Mouse (Mus musculus): ENCODE data around the gene Ufl1. TPM values are rescaled to one million over a fixed set of nuclear protein-coding genes. Genes with fewer than 3 reads are reported as not detected.
"Not testable (repeated sequence)": the region's sequence is repeated elsewhere in the genome, so short reads cannot be mapped to it uniquely, and the experiment has no call there.

Ufl1 gene
- polyA plus RNA-seq, 1 experiment: 24.2 TPM

DNA sequence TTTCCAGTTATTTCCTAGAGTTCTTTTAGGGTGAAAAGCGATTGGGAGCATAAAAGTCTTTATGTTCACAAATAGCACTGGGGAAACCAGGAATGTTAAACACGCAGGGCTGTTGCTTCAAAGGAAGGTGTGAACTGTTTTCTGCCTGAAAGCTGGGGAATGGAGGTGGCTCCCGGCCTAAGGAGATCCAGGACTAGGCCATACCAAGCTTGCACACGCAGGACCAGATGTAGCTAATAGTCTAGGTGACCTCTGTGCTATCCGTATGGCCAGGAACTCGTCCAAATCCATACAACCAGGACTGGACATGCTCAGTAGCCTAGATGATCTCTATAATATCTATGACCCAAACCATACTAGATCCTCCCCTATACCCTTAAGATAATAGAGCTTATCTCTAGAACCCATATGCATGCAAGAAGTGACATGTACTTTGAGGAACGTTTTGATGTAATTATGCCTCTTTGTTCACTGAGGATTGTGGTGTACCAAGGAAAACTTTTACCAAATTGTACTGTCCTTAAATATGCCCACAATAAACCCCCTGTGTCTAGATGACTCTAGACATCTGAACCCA, 23.7 kb downstream of the Ufl1 start:
- no peak for TF ChIP-seq POLR2A (IDR thresholded peaks at IDR 0.05; ENCODE audit: borderline replicate concordance, low read depth, low read length)
- no peak for TF ChIP-seq CTCF (IDR thresholded peaks at IDR 0.05; ENCODE audit: low read depth, low read length)
- H3K4me1 ChIP-seq (ENCODE audit: control insufficient read depth, insufficient read depth, low read length): no peaks in the 10 kb centered on the region
- no peak overlapping the region for H3K27ac ChIP-seq (ENCODE audit: insufficient read depth, low read depth, low read length)
- no peak overlapping the region for H3K4me3 ChIP-seq (ENCODE audit: insufficient read depth, low read length)

DNA sequence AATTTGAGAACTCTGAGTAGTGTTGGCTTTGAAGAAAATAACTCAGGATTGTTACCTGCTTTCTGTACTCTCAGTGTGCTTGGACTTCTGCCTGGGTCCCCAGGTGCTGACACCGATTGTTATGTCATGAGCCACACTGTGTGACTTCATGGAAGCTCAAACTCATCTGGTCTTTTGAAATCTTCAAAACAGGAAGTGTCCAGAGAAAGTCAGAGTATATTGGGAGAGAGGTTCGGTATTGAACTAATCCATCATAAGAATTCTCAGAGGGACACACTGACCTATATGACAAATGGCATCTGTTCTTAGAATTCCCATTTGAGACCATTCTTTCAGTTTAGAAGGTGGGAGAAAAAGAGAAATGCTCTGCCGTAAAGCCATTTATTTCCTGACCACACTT, 38.8 kb downstream of the Ufl1 start, which contains the start of gene Fhl5:
Gene Fhl5 (minus strand): TSS at position 101 of the 400 bp plus-strand sequence.
- Histone ChIP-seq H3K4me3 (ENCODE audit: insufficient read depth, low read length) (no peak within 1 kb of the TSS), H3K27ac (ENCODE audit: insufficient read depth, low read depth, low read length) (no peak within 1 kb of the TSS), H3K4me1 (ENCODE audit: control insufficient read depth, insufficient read depth, low read length) (no peaks in the 10 kb centered on the region)
- TF ChIP-seq POLR2A (IDR thresholded peaks at IDR 0.05; ENCODE audit: borderline replicate concordance, low read depth, low read length) (no peak), CTCF (IDR thresholded peaks at IDR 0.05; ENCODE audit: low read depth, low read length) (no peak)

DNA sequence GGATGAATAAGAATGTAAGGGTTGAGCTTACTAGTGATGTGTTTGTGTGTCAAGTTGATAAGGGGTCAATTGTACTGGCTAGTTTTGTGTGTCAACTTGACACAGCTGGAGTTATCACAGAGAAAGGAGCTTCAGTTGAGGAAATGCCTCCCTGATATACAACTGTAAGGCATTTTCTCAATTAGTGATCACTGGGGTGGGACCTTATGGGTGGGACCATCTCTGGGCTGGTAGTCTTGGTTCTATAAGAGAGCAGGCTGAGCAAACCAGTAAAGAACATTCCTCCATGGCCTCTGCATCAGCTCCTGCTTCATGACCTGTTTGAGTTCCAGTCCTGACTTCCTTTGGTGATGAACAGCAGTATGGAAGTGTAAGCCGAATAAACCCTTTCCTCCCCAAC, 46.0 kb downstream of the Ufl1 start:
- not testable (repeated sequence) for H3K4me3 ChIP-seq (ENCODE audit: insufficient read depth, low read length); H3K4me1 ChIP-seq (ENCODE audit: control insufficient read depth, insufficient read depth, low read length); H3K27ac ChIP-seq (ENCODE audit: insufficient read depth, low read depth, low read length)

DNA sequence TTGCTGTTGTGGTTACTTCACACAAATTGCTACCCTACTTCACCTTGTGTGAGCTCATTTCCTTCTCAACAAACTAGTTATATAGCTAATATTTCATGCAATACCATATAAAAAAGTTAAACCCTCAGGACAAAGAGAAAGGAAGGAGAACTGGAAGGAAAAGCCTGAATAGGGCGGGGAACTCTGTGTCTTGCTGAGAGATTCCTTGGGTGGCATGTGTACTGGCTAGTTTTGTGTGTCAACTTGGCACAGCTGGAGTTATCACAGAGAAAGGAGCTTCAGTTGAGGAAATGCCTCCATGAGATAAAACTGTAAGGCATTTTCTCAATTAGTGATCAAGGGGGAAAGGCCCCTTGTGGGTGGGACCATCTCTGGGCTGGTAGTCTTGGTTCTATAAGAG, 47.9 kb downstream of the Ufl1 start:
- not testable (repeated sequence) for H3K27ac ChIP-seq (ENCODE audit: insufficient read depth, low read depth, low read length); H3K4me1 ChIP-seq (ENCODE audit: control insufficient read depth, insufficient read depth, low read length); H3K4me3 ChIP-seq (ENCODE audit: insufficient read depth, low read length)

DNA sequence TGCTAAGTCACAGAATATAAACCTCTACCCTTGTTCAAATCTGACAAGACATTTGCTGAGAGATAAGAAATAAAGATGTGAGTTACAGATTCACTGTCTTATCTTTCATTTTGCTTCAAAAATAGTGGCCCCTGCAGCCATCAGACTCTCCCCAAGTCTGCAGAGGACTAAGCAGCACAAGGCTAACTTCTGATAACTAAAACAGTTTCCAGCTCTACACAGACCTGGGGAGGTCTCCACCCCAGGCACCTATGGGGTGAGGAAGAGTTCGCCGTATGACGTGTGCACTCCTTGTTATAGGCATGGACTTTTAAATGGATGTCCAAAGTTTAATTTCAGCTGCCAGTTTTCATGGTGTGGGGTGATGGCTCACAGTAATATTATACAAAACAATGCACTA, 49.1 kb downstream of the Ufl1 start:
- Histone ChIP-seq H3K4me3 (ENCODE audit: insufficient read depth, low read length) (no peak overlapping the region), H3K27ac (ENCODE audit: insufficient read depth, low read depth, low read length) (no peak overlapping the region), H3K4me1 (ENCODE audit: control insufficient read depth, insufficient read depth, low read length) (no peaks in the 10 kb centered on the region)
- TF ChIP-seq POLR2A (IDR thresholded peaks at IDR 0.05; ENCODE audit: borderline replicate concordance, low read depth, low read length) (no peak), CTCF (IDR thresholded peaks at IDR 0.05; ENCODE audit: low read depth, low read length) (no peak)

DNA sequence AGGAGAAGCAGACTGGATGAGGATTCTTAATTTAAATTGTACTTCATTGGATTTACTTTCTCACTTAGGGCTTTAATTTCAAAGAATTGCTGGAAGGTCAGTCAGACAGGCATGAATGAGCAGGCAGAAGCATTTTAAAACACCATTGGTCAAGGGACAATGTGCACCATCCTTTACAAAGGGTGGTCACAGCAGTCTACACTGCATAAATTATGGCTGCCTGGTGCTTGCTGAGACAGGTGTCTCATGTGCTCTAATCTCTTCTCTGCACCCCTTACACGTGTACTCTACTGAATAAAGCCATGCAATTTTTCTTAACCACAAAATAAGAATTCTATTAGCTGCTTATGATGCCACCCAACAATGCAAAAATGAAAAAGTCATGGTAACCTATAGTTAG, 54.1 kb downstream of the Ufl1 start:
- Histone ChIP-seq H3K4me1 (ENCODE audit: control insufficient read depth, insufficient read depth, low read length) (no peaks in the 10 kb centered on the region), H3K27ac (ENCODE audit: insufficient read depth, low read depth, low read length) (no peak overlapping the region), H3K4me3 (ENCODE audit: insufficient read depth, low read length) (no peak overlapping the region)
- no peak for TF ChIP-seq CTCF (IDR thresholded peaks at IDR 0.05; ENCODE audit: low read depth, low read length)
- no peak for TF ChIP-seq POLR2A (IDR thresholded peaks at IDR 0.05; ENCODE audit: borderline replicate concordance, low read depth, low read length)

DNA sequence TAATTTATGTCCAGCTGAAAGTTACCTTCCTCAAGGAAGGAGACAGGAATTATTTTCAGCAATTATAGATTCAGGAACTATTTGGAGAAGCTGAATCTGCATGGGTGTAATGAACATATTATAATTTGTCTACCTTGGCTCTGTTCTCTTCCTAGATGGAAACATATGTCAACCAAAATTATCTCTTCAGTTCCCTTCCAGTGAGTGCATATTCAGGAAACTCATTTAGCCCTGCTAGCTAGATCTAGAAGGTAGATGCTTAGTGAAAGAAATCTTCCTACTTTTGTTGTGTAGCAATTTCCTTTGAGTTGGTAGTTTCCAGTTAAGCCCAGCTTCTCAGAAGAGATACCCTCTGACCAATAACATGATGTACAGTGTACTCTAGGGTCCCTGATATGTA, 59.7 kb downstream of the Ufl1 start:
- Histone ChIP-seq H3K4me3 (ENCODE audit: insufficient read depth, low read length) (no peak overlapping the region), H3K4me1 (ENCODE audit: control insufficient read depth, insufficient read depth, low read length) (no peaks in the 10 kb centered on the region), H3K27ac (ENCODE audit: insufficient read depth, low read depth, low read length) (no peak overlapping the region)
- no peak for TF ChIP-seq POLR2A (IDR thresholded peaks at IDR 0.05; ENCODE audit: borderline replicate concordance, low read depth, low read length)
- no peak for TF ChIP-seq CTCF (IDR thresholded peaks at IDR 0.05; ENCODE audit: low read depth, low read length)

DNA sequence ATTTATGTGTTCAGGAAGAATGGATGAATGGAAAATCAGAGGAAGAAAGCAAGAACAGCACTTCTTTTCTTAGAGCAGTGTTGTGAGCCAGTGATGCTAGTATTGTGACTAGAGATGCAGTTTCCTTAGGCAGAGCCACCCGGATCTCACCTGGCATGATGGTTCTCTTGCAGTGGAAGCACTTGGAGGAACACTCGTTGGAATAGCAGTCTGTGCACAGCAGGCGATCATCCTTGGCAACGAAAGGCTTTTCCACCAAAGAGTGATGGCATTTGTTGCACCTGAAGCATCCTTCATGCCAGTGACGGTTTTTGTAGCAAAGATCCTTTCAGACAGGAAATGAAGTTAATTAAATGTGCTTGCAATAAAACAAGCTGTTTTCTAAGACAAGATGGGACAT, 68.2 kb downstream of the Ufl1 start:
- TF ChIP-seq POLR2A (IDR thresholded peaks at IDR 0.05; ENCODE audit: borderline replicate concordance, low read depth, low read length) (no peak), CTCF (IDR thresholded peaks at IDR 0.05; ENCODE audit: low read depth, low read length) (no peak)
- Histone ChIP-seq H3K4me1 (ENCODE audit: control insufficient read depth, insufficient read depth, low read length) (no peaks in the 10 kb centered on the region), H3K4me3 (ENCODE audit: insufficient read depth, low read length) (no peak overlapping the region), H3K27ac (ENCODE audit: insufficient read depth, low read depth, low read length) (no peak overlapping the region)

DNA sequence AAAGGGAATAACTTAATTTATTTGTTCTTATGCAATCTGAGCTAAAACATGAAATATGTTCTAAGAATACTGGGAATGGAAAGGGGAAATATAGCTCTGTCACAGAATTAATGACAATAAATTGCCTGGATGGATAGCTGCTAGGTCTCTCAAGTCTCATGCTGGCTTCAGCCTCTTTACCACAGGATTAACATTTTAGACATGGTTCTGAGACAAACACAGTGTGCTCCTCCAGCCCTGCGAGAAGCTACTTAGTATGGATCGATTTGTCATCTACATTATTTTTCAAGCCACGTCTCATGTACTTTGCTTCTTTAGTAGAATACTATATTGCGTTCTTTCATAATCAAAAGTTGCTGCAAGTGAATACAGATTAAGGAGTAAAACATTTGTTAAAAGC, 75.5 kb downstream of the Ufl1 start:
- H3K27ac ChIP-seq (ENCODE audit: insufficient read depth, low read depth, low read length): no peak overlapping the region
- TF ChIP-seq POLR2A (IDR thresholded peaks at IDR 0.05; ENCODE audit: borderline replicate concordance, low read depth, low read length) (no peak), CTCF (IDR thresholded peaks at IDR 0.05; ENCODE audit: low read depth, low read length) (no peak)

More for the DNA sequence above, 75.5 kb downstream of the Ufl1 start:
- Histone ChIP-seq H3K4me3 (ENCODE audit: insufficient read depth, low read length) (no peak overlapping the region), H3K4me1 (ENCODE audit: control insufficient read depth, insufficient read depth, low read length) (no peaks in the 10 kb centered on the region)

Other genes with a start within 250 kb of the Ufl1 start
- not detected in 2 replicates for gene Fhl5, start 38.9 kb downstream of the Ufl1 start, polyA plus RNA-seq (2012; ENCODE audit: insufficient read depth, insufficient read length, missing spikeins)